Mouse (Mus musculus) CH12.LX (cell line): ENCODE results near the gene Spdef. TPM values are rescaled to one million over a fixed set of nuclear protein-coding genes. Genes with fewer than 3 reads are reported as not detected.

Experiments
- DNase-seq: peaks from one replicate; pipeline ENCODE4 v3.0.0-alpha.2; 2013; ENCODE audit errors: extremely low read depth
- H3K27ac ChIP-seq: 2 replicates; pipeline ENCODE4 v1.5.1; 2012; ENCODE audit warnings: low read depth, mild to moderate bottlenecking, control low read depth, moderate library complexity; ENCODE audit not compliant: insufficient read depth
- H3K27me3 ChIP-seq: replicated peaks from 2 replicates; pipeline ENCODE3; 2012; ENCODE audit warnings: inconsistent platforms
- H3K36me3 ChIP-seq, 2 experiments: replicated peaks in 1 of 2; 2 replicates each; pipeline versions ENCODE3 to v1.6.1; 2012; ENCODE audit warnings: inconsistent platforms in 1 of 2, low read length in 1 of 2, mild to moderate bottlenecking in 1 of 2, mixed read lengths in 1 of 2, moderate library complexity in 1 of 2; ENCODE audit not compliant: control insufficient read depth in 1 of 2, insufficient read depth in 1 of 2
- H3K4me1 ChIP-seq, 2 experiments: 2 replicates each; pipeline ENCODE4 v1.6.1; 2012; ENCODE audit warnings: inconsistent platforms in 1 of 2, moderate library complexity in 1 of 2; ENCODE audit not compliant: insufficient read depth in 2 of 2, control insufficient read depth in 1 of 2
- H3K4me2 ChIP-seq: 2 replicates; pipeline ENCODE4 v1.6.1; 2012; ENCODE audit warnings: low read depth, mild to moderate bottlenecking, control low read depth; ENCODE audit not compliant: poor library complexity, insufficient read depth, severe bottlenecking
- H3K4me3 ChIP-seq, 3 experiments: fragments of 150-350 bp in 1 of 3; sonication (generic) in 1 of 3; replicated peaks in 1 of 3; 2 replicates each; pipeline versions ENCODE3 to v1.5.1; 2011 to 2012; ENCODE audit warnings: low read depth in 2 of 3, low read length in 2 of 3, mild to moderate bottlenecking in 2 of 3, moderate library complexity in 2 of 3, control low read depth in 1 of 3, improper control_type of control experiment in 1 of 3, inconsistent platforms in 1 of 3, mixed read lengths in 1 of 3; ENCODE audit not compliant: poor library complexity in 1 of 3
- H3K79me2 ChIP-seq: replicated peaks from 2 replicates; pipeline ENCODE4 v1.6.1; 2012; ENCODE audit warnings: mild to moderate bottlenecking, moderate library complexity; ENCODE audit not compliant: control insufficient read depth, poor library complexity, insufficient read depth, severe bottlenecking; ENCODE audit errors: extremely low read depth
- H3K9ac ChIP-seq: 2 replicates; pipeline ENCODE4 v1.6.1; 2012; ENCODE audit warnings: low read depth, mild to moderate bottlenecking, control low read depth, moderate library complexity; ENCODE audit not compliant: insufficient read depth
- H3K9me3 ChIP-seq: replicated peaks from 2 replicates; pipeline ENCODE3; 2012; ENCODE audit warnings: low read length, inconsistent platforms, mixed read lengths
- CHD2 ChIP-seq: IDR thresholded peaks from 2 replicates; pipeline ENCODE4 v1.6.1; 2011; ENCODE audit warnings: low read length, improper control_type of control experiment
- CTCF ChIP-seq, 2 experiments: IDR thresholded peaks in 1 of 2; conservative IDR thresholded peaks in 1 of 2; 2 replicates each; pipeline ENCODE4 v1.5.1; 2011 to 2012; ENCODE audit warnings: low read depth in 2 of 2, low read length in 2 of 2, improper control_type of control experiment in 1 of 2, inconsistent platforms in 1 of 2, mild to moderate bottlenecking in 1 of 2, moderate library complexity in 1 of 2
- EP300 ChIP-seq: IDR thresholded peaks from 2 replicates; pipeline ENCODE4 v1.6.1; 2011; ENCODE audit warnings: low read length, improper control_type of control experiment
- ETS1 ChIP-seq: conservative IDR thresholded peaks from 2 replicates; pipeline ENCODE4 v1.6.1; 2012; ENCODE audit warnings: low read depth, mild to moderate bottlenecking, inconsistent platforms, low read length, improper control_type of control experiment, moderate library complexity
- GABPA ChIP-seq: IDR thresholded peaks from 2 replicates; pipeline ENCODE4 v1.6.1; 2012; ENCODE audit warnings: low read depth, low read length, improper control_type of control experiment, inconsistent platforms; ENCODE audit not compliant: insufficient replicate concordance
- JUND ChIP-seq: conservative IDR thresholded peaks from 2 replicates; pipeline ENCODE4 v1.6.1; 2011; ENCODE audit warnings: low read depth, low read length, improper control_type of control experiment
- MAX ChIP-seq: IDR thresholded peaks from 2 replicates; pipeline ENCODE4 v1.6.1; 2011; ENCODE audit warnings: low read length, improper control_type of control experiment
- MAZ ChIP-seq: IDR thresholded peaks from 2 replicates; pipeline ENCODE4 v1.6.1; 2012; ENCODE audit warnings: low read depth, mild to moderate bottlenecking, inconsistent platforms, low read length, improper control_type of control experiment, moderate library complexity
- MEF2A ChIP-seq: IDR thresholded peaks from 2 replicates; pipeline ENCODE4 v1.6.1; 2014; ENCODE audit warnings: low read depth, mild to moderate bottlenecking, inconsistent platforms, low read length, improper control_type of control experiment, borderline replicate concordance
- MXI1 ChIP-seq: IDR thresholded peaks from 2 replicates; pipeline ENCODE4 v1.6.1; 2011; ENCODE audit warnings: mild to moderate bottlenecking, low read depth, low read length, improper control_type of control experiment
- NELFE ChIP-seq: IDR thresholded peaks from 2 replicates; pipeline ENCODE4 v1.6.1; 2011; ENCODE audit warnings: low read depth, low read length, improper control_type of control experiment
- PAX5 ChIP-seq: IDR thresholded peaks from 2 replicates; pipeline ENCODE4 v1.6.1; 2012; ENCODE audit warnings: low read length, inconsistent platforms, mixed read lengths
- POLR2A ChIP-seq: IDR thresholded peaks from 2 replicates; pipeline ENCODE4 v1.6.1; 2011; ENCODE audit warnings: low read depth, mild to moderate bottlenecking, improper control_type of control experiment, low read length
- RAD21 ChIP-seq: IDR thresholded peaks from 2 replicates; pipeline ENCODE4 v1.6.1; 2011; ENCODE audit warnings: low read depth, mild to moderate bottlenecking, low read length, improper control_type of control experiment, moderate library complexity
- SIN3A ChIP-seq: IDR thresholded peaks from 2 replicates; pipeline ENCODE4 v1.6.1; 2012; ENCODE audit warnings: low read length, improper control_type of control experiment, inconsistent platforms
- USF1 ChIP-seq: IDR thresholded peaks from 2 replicates; pipeline ENCODE4 v1.6.1; 2014; ENCODE audit warnings: low read depth, mild to moderate bottlenecking, inconsistent platforms, low read length, improper control_type of control experiment
- USF2 ChIP-seq: conservative IDR thresholded peaks from 2 replicates; pipeline ENCODE4 v1.6.1; 2011; ENCODE audit warnings: low read depth, low read length, improper control_type of control experiment
- ZC3H11A ChIP-seq: IDR thresholded peaks from 2 replicates; pipeline ENCODE4 v1.6.1; 2012; ENCODE audit warnings: low read depth, mild to moderate bottlenecking, inconsistent platforms, low read length, improper control_type of control experiment
- ZKSCAN1 ChIP-seq: IDR thresholded peaks from 2 replicates; pipeline ENCODE4 v1.6.1; 2012; ENCODE audit warnings: low read depth, inconsistent platforms, low read length, improper control_type of control experiment, borderline replicate concordance
- ZMIZ1 ChIP-seq: IDR thresholded peaks from 2 replicates; pipeline ENCODE4 v1.6.1; 2012; ENCODE audit warnings: low read depth, mild to moderate bottlenecking, inconsistent platforms, low read length, improper control_type of control experiment
- dilution Hi-C: fragments of 300-500 bp; cut with MboI; formaldehyde crosslinking; loops from 2 replicates; pipeline ENCODE4 v1.14.3; 2020; ENCODE audit warnings: low sequenced_read_pairs; ENCODE audit not compliant: extremely low pct_unique_long_range_greater_than_20kb, extremely low pct_ligation_motif_present
- in situ Hi-C: fragments of 300-500 bp; cut with MboI; formaldehyde crosslinking; loops from 3 replicates; pipeline ENCODE4 v1.14.3; 2019; ENCODE audit warnings: low sequenced_read_pairs, low pct_ligation_motif_present, low pct_unique_long_range_greater_than_20kb, mixed read lengths
- polyA plus RNA-seq: library from polyadenylated mRNA; unstranded; fragments of >175 nt; gene quantifications from 2 replicates; pipeline ENCODE4 v1.2.1, GENCODE M21; 2012; ENCODE audit warnings: low read depth; ENCODE audit not compliant: insufficient read length
- total RNA-seq, 2 experiments: library from RNA; depleted of rRNA; stranded (reverse); fragments of 300-350 nt in 1 of 2; fragments of >200 nt in 1 of 2; gene quantifications; 2 replicates each; pipeline ENCODE4 v1.2.3; 2012 to 2014

The Spdef gene
- total and polyA plus RNA-seq, 3 experiments: not detected

GRCm38 (mm10) chr17:27685550-27685913, 43.2 kb downstream of the Spdef start:
- Histone ChIP-seq H3K4me3 (no peak overlapping the region), H3K79me2 (no peaks in the 10 kb centered on the region), H3K9ac (no peak overlapping the region), H3K27ac (no peak overlapping the region), H3K4me1 (no peaks in the 10 kb centered on the region), H3K4me2 (no peak overlapping the region), H3K27me3 (no peaks in the 10 kb centered on the region)
- in situ Hi-C loops: no loop called here
- no peak for DNase-seq
- dilution Hi-C loops: no loop called here
- TF ChIP-seq MAZ (no peak), JUND (no peak), NELFE (no peak), POLR2A (no peak), MAX (no peak), CTCF (conservative IDR thresholded peaks at IDR 0.05 in 1 of 2, IDR thresholded peaks at IDR 0.05 in 1 of 2; ENCODE audit: low read depth in 2 of 2, low read length in 2 of 2) (no peak), ZKSCAN1 (no peak), ZMIZ1 (no peak), MXI1 (no peak), PAX5 (no peak), MEF2A (no peak), EP300 (no peak), ZC3H11A (no peak), GABPA (no peak), SIN3A (no peak), ETS1 (no peak)
- TF ChIP-seq, all 38 proteins: peak for 0
- Histone ChIP-seq H3K9me3 (peaks cover 3% of the 10 kb centered on the region), H3K36me3 (peaks cover 0 to 7% of the 10 kb centered on the region in 2 experiments)

- no peaks in the 10 kb centered on the region for H3K27me3 ChIP-seq
- no peak overlapping the region for H3K27ac ChIP-seq
- H3K79me2 ChIP-seq: no peaks in the 10 kb centered on the region
- TF ChIP-seq USF1 (no peak), CHD2 (no peak), ETS1 (no peak), RAD21 (no peak), USF2 (no peak), MAZ (no peak)
- no peak overlapping the region for H3K4me2 ChIP-seq
- no peak overlapping the region for H3K4me3 ChIP-seq
- no peak overlapping the region for H3K9ac ChIP-seq
- dilution Hi-C loops (no loop called here), in situ Hi-C loops (no loop called here)
- H3K4me1 ChIP-seq: 0 out of 4 replicates have a peak, but pooled peaks cover 0 to 2% of the 10 kb centered on the region in 2 experiments
- peaks cover 0 to 7% of the 10 kb centered on the region in 2 experiments for H3K36me3 ChIP-seq
- peaks cover 3% of the 10 kb centered on the region for H3K9me3 ChIP-seq
- DNase-seq: no peak
These were observed 43.7 kb downstream of the Spdef start for GRCm38 (mm10) chr17:27684886-27685549.
